8 mouse cellular contexts compared by ENCODE assay signal in genomic region chr12:61524183-61524651, GRCm38 (mm10). TPM values are rescaled to one million over a fixed set of nuclear protein-coding genes. Genes with fewer than 3 reads are reported as not detected.
A peak's percentile ranks its signal among the peaks of the same experiment; 100 is the strongest.
DNase-seq lines count a peak whose midpoint lies in the region; ATAC-seq and TF ChIP-seq lines count a peak whose summit lies in the region.

No protein-coding gene starts in this region.

- no peak for TF ChIP-seq CTCF in left cerebral cortex, adult 2 months (IDR thresholded peaks at IDR 0.05)
- no peak for TF ChIP-seq CTCF in thymus, adult 2 months (IDR thresholded peaks at IDR 0.05; ENCODE audit: borderline replicate concordance, control insufficient read depth, extremely low read depth, insufficient read depth, low read length, poor library complexity)

- H3K4me3 ChIP-seq in forebrain, embryonic 15.5 days: peak overlapping the region; percentile 74
- H3K4me3 ChIP-seq in left cerebral cortex, adult 2 months: peak overlapping the region; percentile 70
- H3K4me3 ChIP-seq in neural tube, embryonic 13.5 days: peak overlapping the region; percentile 68
- no peak overlapping the region for H3K4me3 ChIP-seq in thymus, adult 2 months (ENCODE audit: control insufficient read depth, insufficient read depth, low read length)

- under 1% methylated on average over 33 of the region's 33 CpGs for WGBS in forebrain, embryonic 15.5 days
- under 1% methylated on average over 33 of the region's 33 CpGs for WGBS in neural tube, embryonic 13.5 days
- WGBS in thymus, adult 2 months: 6% methylated on average over 33 of the region's 33 CpGs

- peak overlapping the region; percentile 82 for H3K9ac ChIP-seq in forebrain, embryonic 15.5 days (replicated peaks)
- peak overlapping the region; percentile 84 for H3K9ac ChIP-seq in neural tube, embryonic 13.5 days

- H3K27me3 ChIP-seq in forebrain, embryonic 15.5 days: peaks cover 4% of the 10 kb centered on the region; the same call in 1 of the 2 replicates
- peaks cover 36% of the 10 kb centered on the region for H3K27me3 ChIP-seq in neural tube, embryonic 13.5 days
- H3K27me3 ChIP-seq in thymus, adult 2 months (ENCODE audit: control insufficient read depth, insufficient read depth, low read length): no peaks in the 10 kb centered on the region; the same call in 1 of the 2 replicates

- DNase-seq in gastrocnemius, postnatal 10 days: peak; percentile 8
- DNase-seq in gastrocnemius, postnatal 14 days: no peak
- peak; percentile 25 for DNase-seq in Muller cell, postnatal 12 days (ENCODE audit: inconsistent ontology term)
- DNase-seq in left cerebral cortex, adult 2 months (ENCODE audit: extremely low spot score in 1 of 2, low spot score in 2 of 2): peak; percentile 58 to 60
- DNase-seq in thymus, adult 2 months: no peak
- no peak for DNase-seq in gastrocnemius, adult 8-10 months (ENCODE audit: low spot score in 2 of 2)

- H3K4me2 ChIP-seq in forebrain, embryonic 15.5 days (replicated peaks): peak overlapping the region; percentile 71
- peak overlapping the region; percentile 76 for H3K4me2 ChIP-seq in neural tube, embryonic 13.5 days

- H3K4me1 ChIP-seq in forebrain, embryonic 15.5 days: peaks cover 24% of the 10 kb centered on the region
- H3K4me1 ChIP-seq in neural tube, embryonic 13.5 days (replicated peaks): peaks cover 31% of the 10 kb centered on the region
- H3K4me1 ChIP-seq in thymus, adult 2 months (replicated peaks; ENCODE audit: control insufficient read depth, insufficient read depth, low read length): no peaks in the 10 kb centered on the region

- intact Hi-C loops in gastrocnemius, postnatal 14 days (cut with DNase I; ENCODE audit: low total_unique reads): no loop called here
- intact Hi-C loops in left cerebral cortex, adult 2 months (cut with DNase I): loop anchor here (5.0 to 10.0 kb wide), 6 partner anchors 201 to 1999 kb away; no protein-coding TSS in a partner anchor

- TF ChIP-seq POLR2A in thymus, adult 2 months (IDR thresholded peaks at IDR 0.05; ENCODE audit: control insufficient read depth, extremely low read depth, insufficient read depth, low read length, poor library complexity): no peak

- no peak for ATAC-seq in forebrain, embryonic 15.5 days (replicated peaks)
- ATAC-seq in neural tube, embryonic 13.5 days (ENCODE audit: low read depth): no peak

- peak overlapping the region; percentile 95 for H3K27ac ChIP-seq in forebrain, embryonic 15.5 days (replicated peaks)
- peak overlapping the region; percentile 92 for H3K27ac ChIP-seq in left cerebral cortex, adult 2 months
- H3K27ac ChIP-seq in neural tube, embryonic 13.5 days (replicated peaks): peak overlapping the region; percentile 92
- no peak overlapping the region for H3K27ac ChIP-seq in thymus, adult 2 months (ENCODE audit: control insufficient read depth, insufficient read depth, low read length)

- H3K36me3 ChIP-seq in forebrain, embryonic 15.5 days: no peaks in the 10 kb centered on the region
- no peaks in the 10 kb centered on the region for H3K36me3 ChIP-seq in neural tube, embryonic 13.5 days
- H3K36me3 ChIP-seq in thymus, adult 2 months (ENCODE audit: control insufficient read depth, insufficient read depth, low read length): no peaks in the 10 kb centered on the region

- no peaks in the 10 kb centered on the region for H3K9me3 ChIP-seq in forebrain, embryonic 15.5 days
- no peaks in the 10 kb centered on the region for H3K9me3 ChIP-seq in neural tube, embryonic 13.5 days

RNA-seq across cellular contexts. Expression of gene Lrfn5, which starts 1.3 kb away (rescaled TPM):
- under 1 TPM; 0.31 to 0.34 TPM for total RNA-seq in gastrocnemius, postnatal 10 days (2021)
- total RNA-seq in gastrocnemius, postnatal 14 days (2021): under 1 TPM; 0.08 to 0.09 TPM
- polyA plus RNA-seq in forebrain, embryonic 15.5 days (2015; fragmentation: Nextera tagmentation; extraction: Ambion mirVana): 55.8 and 60.9 TPM in 2 replicates
- 100 to 1,000 TPM; 118 to 123 TPM for total RNA-seq in left cerebral cortex, adult 2 months (2021)
- 43.3 and 43.9 TPM in 2 replicates for polyA plus RNA-seq in neural tube, embryonic 13.5 days (2015; fragmentation: Nextera tagmentation; extraction: Ambion mirVana)
- not detected in 2 replicates for polyA plus RNA-seq in thymus, adult 2 months (2012; rRNA removed)
- total RNA-seq in gastrocnemius, adult 8-10 months (2022): under 1 TPM; 0.07 to 0.52 (median 0.13) TPM

Comparison
In these comparisons a context has a peak if more than half of its experiments do, and no peak if none do; other contexts are left out.
1. DNase-seq: peak in gastrocnemius, postnatal 10 days (single experiment), Muller cell, postnatal 12 days (single experiment) and left cerebral cortex, adult 2 months (2 of 2); none in gastrocnemius, postnatal 14 days (single experiment), thymus, adult 2 months (single experiment) and gastrocnemius, adult 8-10 months (0 of 2).
2. RNA of gene Lrfn5, which starts 1.3 kb away (total RNA-seq): 118 to 123 TPM in left cerebral cortex, adult 2 months; 0.31 to 0.34 TPM in gastrocnemius, postnatal 10 days, 0.07 to 0.52 TPM in gastrocnemius, adult 8-10 months and 0.08 to 0.09 TPM in gastrocnemius, postnatal 14 days; every median in the first group is over 10 times any median in the second.